Mouse (Mus musculus) embryonic facial prominence, embryonic 15.5 days (tissue): ENCODE data around the gene Rps26. TPM values are rescaled to one million over a fixed set of nuclear protein-coding genes. Genes with fewer than 3 reads are reported as not detected.
"Not testable (repeated sequence)": the region's sequence is repeated elsewhere in the genome, so short reads cannot be mapped to it uniquely, and the experiment has no call there.

ENCODE experiments used
- ATAC-seq: fragments of 200-750 bp; cut with Nextera tagmentation; 2 replicates; pipeline ENCODE4 v1.8.0; 2017; ENCODE audit warnings: low read depth, moderate TSS enrichment; ENCODE audit not compliant: insufficient number of reproducible peaks, low FRiP score, low TSS enrichment
- H3K27ac ChIP-seq: fragments of 300-500 bp; sonication (generic); replicated peaks from 2 replicates; pipeline ENCODE4 v1.5.1; 2015; ENCODE audit warnings: mild to moderate bottlenecking, inconsistent platforms
- H3K27me3 ChIP-seq: fragments of 300-500 bp; sonication (generic); 2 replicates; pipeline ENCODE4 v1.6.1; 2015; ENCODE audit warnings: inconsistent platforms
- H3K36me3 ChIP-seq: fragments of 300-500 bp; sonication (generic); 2 replicates; pipeline ENCODE4 v1.6.1; 2015; ENCODE audit warnings: mild to moderate bottlenecking, inconsistent platforms
- H3K4me1 ChIP-seq: fragments of 300-500 bp; sonication (generic); 2 replicates; pipeline ENCODE4 v1.6.1; 2015; ENCODE audit warnings: inconsistent platforms
- H3K4me2 ChIP-seq: fragments of 300-500 bp; sonication (generic); replicated peaks from 2 replicates; pipeline ENCODE4 v1.6.1; 2015; ENCODE audit warnings: mild to moderate bottlenecking, inconsistent platforms
- H3K4me3 ChIP-seq: fragments of 300-500 bp; sonication (generic); replicated peaks from 2 replicates; pipeline ENCODE4 v1.5.1; 2015; ENCODE audit warnings: mild to moderate bottlenecking, inconsistent platforms
- H3K9ac ChIP-seq: fragments of 300-500 bp; sonication (generic); 2 replicates; pipeline ENCODE4 v1.6.1; 2015; ENCODE audit warnings: inconsistent platforms
- H3K9me3 ChIP-seq: fragments of 300-500 bp; sonication (generic); replicated peaks from 2 replicates; pipeline ENCODE4 v1.6.1; 2016; ENCODE audit warnings: inconsistent platforms
- WGBS: fragments of 180-500 bp; shearing (Covaris S2); methylation state at CpG from one replicate; pipeline ENCODE4 v1.1.7; 2015; 5-methylcytosine and 5-hydroxymethylcytosine counted together
- polyA plus RNA-seq: library from polyadenylated mRNA; unstranded; fragments of >200 nt; fragmentation: Nextera tagmentation; extraction: Ambion mirVana; gene quantifications from 2 replicates; pipeline ENCODE4 v1.2.1, GENCODE M21; 2015

Rps26 gene
- polyA plus RNA-seq, 1 experiment from 2014 or later, result 868 TPM

GRCm38 (mm10) chr10:128639999-128640398 lies 13.5 kb upstream of the Rps26 start:
- Histone ChIP-seq H3K27me3 (no peaks in the 10 kb centered on the region), H3K9ac (no peak overlapping the region), H3K9me3 (no peaks in the 10 kb centered on the region), H3K4me2 (no peak overlapping the region), H3K4me3 (no peak overlapping the region), H3K27ac (no peak overlapping the region), H3K36me3 (peaks cover 19% of the 10 kb centered on the region; the same call in 1 of the 2 replicates), H3K4me1 (peaks cover 10% of the 10 kb centered on the region)
- ATAC-seq, result no peak
- WGBS, result 92% methylated on average over 14 of the region's 14 CpGs

DNA sequence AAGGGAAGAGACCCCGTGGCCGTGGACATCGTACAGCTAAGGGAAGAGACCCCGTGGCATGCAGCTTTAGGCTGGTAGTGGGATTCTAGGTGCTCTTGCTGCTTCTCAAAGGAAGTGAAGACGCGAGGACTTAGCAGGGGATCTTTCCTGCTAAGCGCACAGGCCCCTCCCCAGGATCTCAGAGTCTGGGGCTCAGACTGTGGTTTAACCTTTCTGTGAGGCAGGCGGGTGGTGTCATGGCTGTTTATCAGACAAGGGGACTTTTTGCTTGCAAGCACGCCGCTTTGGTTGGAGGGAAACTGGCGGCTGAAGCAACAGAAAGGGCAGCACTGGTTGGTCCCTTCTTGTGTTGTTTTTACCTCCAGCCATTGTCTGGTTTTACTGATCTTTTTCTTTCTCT lies 10.5 kb upstream of the Rps26 start:
- 20% methylated on average over 11 of the region's 11 CpGs for WGBS
- no peak for ATAC-seq
- Histone ChIP-seq H3K27ac (no peak overlapping the region), H3K9ac (no peak overlapping the region), H3K36me3 (peaks cover 29% of the 10 kb centered on the region), H3K27me3 (no peaks in the 10 kb centered on the region), H3K4me2 (no peak overlapping the region), H3K4me3 (no peak overlapping the region), H3K9me3 (no peaks in the 10 kb centered on the region), H3K4me1 (0 out of 2 replicates have a peak, but pooled peaks cover 2% of the 10 kb centered on the region)

DNA sequence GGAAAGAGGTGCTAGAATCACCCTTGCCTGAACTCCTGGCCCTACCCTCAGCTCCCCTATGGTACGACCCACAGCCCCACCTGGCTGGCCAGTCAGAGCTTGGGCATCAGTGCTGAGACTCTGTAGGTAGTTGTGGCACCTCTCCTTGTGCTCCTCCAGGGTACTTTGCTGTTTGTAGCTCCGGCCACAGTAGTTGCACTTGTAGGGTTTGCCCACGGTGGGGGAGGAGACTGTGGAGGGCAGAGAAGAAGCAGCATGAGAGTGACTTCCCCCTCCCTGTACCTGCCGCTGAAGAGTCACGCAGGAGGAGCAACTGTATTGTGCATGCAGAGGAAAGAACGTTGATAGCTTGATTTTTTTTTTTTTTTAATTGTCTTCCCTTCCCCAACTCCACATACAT lies 10.0 kb upstream of the Rps26 start:
- H3K36me3 ChIP-seq, result peaks cover 28% of the 10 kb centered on the region
- H3K27me3 ChIP-seq, result no peaks in the 10 kb centered on the region
- H3K27ac ChIP-seq, result no peak overlapping the region
- H3K9me3 ChIP-seq, result no peaks in the 10 kb centered on the region
- WGBS, result 52% methylated on average over 6 of the region's 6 CpGs
- no peak overlapping the region for H3K9ac ChIP-seq
- no peak for ATAC-seq
- no peak overlapping the region for H3K4me2 ChIP-seq
- no peak overlapping the region for H3K4me3 ChIP-seq
- no peaks in the 10 kb centered on the region for H3K4me1 ChIP-seq

DNA sequence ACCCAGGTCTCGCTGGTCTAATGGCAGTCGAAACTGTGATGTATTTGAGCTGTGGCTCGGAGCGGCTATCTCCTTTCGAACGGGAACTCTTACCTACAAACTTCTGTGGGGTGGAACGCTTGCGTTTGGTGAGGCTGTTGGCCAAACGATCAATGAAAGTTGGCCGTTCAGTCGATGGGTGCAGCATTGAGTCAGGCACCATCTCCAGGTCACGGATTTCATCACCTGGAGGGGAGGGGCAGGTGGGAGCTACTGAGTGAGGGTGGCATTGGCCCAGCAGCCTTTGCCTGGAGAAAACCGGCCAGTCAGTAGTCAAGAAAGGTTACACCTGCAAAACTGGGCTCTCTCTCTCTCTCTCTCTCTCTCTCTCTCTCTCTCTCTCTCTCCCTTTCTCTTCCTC lies 9.2 kb upstream of the Rps26 start:
- Histone ChIP-seq H3K27ac (no peak overlapping the region), H3K36me3 (peaks cover 21% of the 10 kb centered on the region), H3K9ac (no peak overlapping the region), H3K4me2 (no peak overlapping the region), H3K4me1 (no peaks in the 10 kb centered on the region), H3K27me3 (no peaks in the 10 kb centered on the region), H3K4me3 (no peak overlapping the region), H3K9me3 (no peaks in the 10 kb centered on the region)
- no peak for ATAC-seq
- 94% methylated on average over 13 of the region's 13 CpGs for WGBS

DNA sequence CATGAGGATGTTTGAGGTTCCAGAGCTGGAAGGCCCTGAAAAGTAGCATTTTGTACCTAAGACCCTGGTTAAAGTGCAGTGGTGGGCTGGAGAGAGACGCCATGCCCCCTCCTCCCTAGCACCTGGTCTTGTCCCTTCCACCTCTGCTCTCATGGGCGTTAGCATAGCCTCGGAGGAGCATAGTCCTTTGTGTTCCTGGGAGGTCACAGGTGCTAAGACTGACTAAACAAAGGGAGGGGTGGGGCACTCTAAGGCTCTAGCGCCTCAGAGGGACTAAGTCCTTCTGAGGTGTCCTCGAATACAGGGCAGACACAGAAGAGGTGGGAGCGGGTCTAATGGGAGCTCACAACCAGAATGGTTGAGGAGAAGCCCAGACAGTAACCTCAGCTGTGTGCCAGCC lies 5.0 kb upstream of the Rps26 start:
- no peaks in the 10 kb centered on the region for H3K4me1 ChIP-seq
- no peak for ATAC-seq
- no peaks in the 10 kb centered on the region for H3K27me3 ChIP-seq
- H3K36me3 ChIP-seq, result peaks cover 21% of the 10 kb centered on the region
- H3K27ac ChIP-seq, result no peak overlapping the region
- no peak overlapping the region for H3K4me2 ChIP-seq
- H3K9ac ChIP-seq, result no peak overlapping the region
- H3K9me3 ChIP-seq, result no peaks in the 10 kb centered on the region
- WGBS, result 23% methylated on average over 6 of the region's 6 CpGs
- no peak overlapping the region for H3K4me3 ChIP-seq

DNA sequence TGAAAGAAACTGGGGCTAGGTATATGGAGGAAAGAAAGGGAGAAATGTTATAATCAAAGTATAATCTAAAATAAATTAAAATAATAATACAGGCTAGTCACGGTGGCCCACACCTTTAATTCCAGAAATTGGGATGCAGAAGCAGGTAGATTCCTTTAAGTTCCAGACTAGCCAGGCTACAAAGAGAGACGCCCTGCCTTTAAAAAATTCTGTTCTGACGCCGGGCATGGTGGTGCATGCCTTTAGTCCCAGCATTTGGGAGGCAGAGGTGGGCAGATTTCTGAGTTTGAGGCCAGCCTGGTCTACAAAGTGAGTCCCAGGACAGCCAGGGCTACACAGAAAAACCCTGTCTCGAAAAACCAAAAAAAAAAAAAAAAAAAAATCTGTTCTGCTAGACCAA lies 3.8 kb upstream of the Rps26 start:
- not testable (repeated sequence) for H3K4me1 ChIP-seq, H3K4me3 ChIP-seq, ATAC-seq, H3K27me3 ChIP-seq, H3K9me3 ChIP-seq, H3K27ac ChIP-seq, H3K9ac ChIP-seq, H3K4me2 ChIP-seq
- WGBS, result 69% methylated on average over 5 of the region's 5 CpGs
- H3K36me3 ChIP-seq, result peaks cover 16% of the 10 kb centered on the region

DNA sequence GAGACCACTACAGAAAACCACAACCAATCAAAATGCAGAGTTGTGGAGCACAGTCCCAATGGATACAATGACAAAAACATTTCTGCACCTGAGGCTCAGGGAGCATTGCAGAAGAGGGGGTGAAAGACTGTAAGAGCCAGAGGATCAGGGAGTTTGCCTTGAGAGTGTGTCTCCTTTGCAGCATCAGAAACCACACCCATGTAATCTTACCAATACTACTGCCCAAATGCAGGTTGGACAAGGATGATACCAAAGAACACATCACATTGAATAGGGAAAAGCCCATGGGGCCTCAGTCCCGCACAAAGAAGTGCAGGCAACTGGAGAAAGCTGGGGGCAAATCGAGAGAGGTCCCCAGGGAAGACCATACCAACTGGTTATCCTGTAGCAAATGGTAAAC lies 3.2 kb upstream of the Rps26 start:
- Histone ChIP-seq H3K9me3 (no peaks in the 10 kb centered on the region), H3K4me2 (no peak overlapping the region), H3K36me3 (peaks cover 14% of the 10 kb centered on the region), H3K27ac (no peak overlapping the region), H3K4me1 (peaks cover 7% of the 10 kb centered on the region), H3K9ac (no peak overlapping the region), H3K4me3 (no peak overlapping the region), H3K27me3 (no peaks in the 10 kb centered on the region)
- ATAC-seq, result no peak
- WGBS, result 74% methylated on average over 2 of the region's 2 CpGs

DNA sequence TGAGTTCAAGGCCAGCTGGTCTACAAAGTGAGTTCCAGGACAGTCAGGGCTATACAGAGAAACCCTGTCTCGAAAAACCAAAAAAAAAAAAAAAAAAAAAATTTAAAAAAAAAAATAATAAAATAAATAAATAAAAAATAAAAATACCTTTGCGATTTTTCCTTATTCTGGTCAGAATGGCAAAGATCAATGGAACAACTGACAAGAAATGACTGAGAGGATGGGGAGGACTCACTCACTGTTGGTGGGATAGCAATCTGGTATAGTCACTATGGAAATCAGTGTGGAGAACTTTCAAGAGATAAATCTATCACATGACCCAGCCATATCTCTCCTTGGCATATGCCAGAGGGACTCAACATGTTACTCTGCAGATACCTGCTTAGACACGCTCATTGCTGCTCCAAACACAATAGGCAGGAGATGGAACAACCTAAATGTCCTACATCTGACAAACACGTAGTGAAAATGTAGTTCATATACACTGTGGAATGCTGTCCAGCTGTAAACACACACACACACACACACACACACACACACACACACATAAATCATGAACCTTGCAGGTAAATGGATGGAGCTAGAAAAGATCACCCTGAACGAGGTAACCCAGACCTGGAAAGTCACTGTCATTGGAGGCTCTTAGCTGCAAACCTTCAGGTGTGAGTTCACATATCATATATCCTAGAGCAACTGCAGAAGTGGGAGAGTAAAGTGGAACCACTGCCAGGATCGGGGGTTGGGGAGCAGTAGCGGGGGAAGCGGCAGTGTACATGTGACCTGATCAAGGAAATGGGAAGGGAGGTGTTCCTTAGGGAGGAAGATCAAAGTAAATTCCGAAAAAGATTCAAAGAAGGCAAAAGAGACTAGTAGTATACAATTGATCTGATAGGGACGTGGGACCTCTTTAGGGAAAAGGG lies 1.1 kb upstream of the Rps26 start:
- Histone ChIP-seq H3K9me3 (no peaks in the 10 kb centered on the region), H3K4me2 (no peak overlapping the region), H3K27me3 (no peaks in the 10 kb centered on the region), H3K4me1 (peaks cover 7% of the 10 kb centered on the region), H3K36me3 (peaks cover 23% of the 10 kb centered on the region), H3K27ac (no peak overlapping the region), H3K9ac (no peak overlapping the region), H3K4me3 (no peak overlapping the region)
- ATAC-seq, result no peak
- WGBS, result 73% methylated on average over 10 of the region's 10 CpGs

DNA sequence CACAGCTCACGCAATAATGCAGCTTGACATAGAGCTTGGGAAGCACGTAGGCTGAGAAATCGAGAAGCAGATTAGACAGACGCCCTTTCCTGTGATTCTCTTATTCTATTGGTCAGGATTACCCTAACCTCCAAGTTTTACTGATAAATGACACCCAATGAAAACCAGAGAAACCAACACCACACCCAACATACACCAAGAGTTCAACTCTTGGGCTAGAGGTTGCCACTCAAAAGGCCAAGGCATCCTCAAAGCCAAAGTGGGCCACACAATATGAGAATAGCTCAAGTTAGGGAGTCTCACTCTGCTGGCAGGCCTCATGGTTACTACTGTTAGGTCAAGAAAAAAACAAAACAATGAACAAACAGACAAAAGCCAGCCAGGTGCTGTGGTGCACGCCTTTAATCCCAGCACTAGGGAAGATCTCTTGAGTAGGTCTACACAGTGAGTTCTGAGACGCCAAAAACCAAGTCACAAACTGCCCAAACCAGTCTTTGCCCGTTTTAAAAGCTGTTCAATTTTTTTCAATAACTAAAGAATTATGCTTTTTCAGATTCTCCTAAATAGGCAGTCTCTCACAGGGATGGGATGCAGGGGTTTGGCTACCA lies 1.2 kb downstream of the Rps26 start:
- Histone ChIP-seq H3K27ac (peak overlapping the region; percentile 79), H3K4me1 (peaks cover 7% of the 10 kb centered on the region), H3K9ac (peak overlapping the region; percentile 98), H3K4me3 (peak overlapping the region; percentile 95), H3K27me3 (no peaks in the 10 kb centered on the region), H3K9me3 (no peaks in the 10 kb centered on the region), H3K36me3 (peaks cover 24% of the 10 kb centered on the region), H3K4me2 (peak overlapping the region; percentile 78)
- ATAC-seq, result no peak
- 40% methylated on average over 7 of the region's 7 CpGs for WGBS

DNA sequence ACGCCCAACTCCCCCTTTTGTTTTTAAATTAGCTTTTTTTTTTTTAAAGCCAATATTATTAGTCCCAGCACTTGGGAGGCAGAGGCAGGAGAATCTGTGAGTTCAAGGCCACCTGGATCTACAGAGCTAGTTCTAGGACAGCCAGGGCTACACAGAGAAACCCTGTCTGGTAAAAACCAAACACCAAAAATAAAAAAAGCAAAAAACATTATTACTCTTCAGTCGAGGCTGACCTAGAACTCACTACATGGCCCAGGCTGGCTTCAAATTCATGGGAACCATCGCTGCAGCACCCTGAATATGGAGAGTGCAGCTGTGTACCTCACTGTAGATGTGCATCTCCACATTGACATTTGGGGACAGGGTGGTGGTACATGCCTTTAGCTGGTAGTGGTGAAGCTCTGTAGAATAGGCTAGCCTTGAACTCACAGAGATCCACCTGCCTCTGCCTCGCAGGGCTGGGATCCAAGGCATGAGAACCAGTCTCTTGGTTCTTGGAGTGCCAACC lies 3.4 kb downstream of the Rps26 start:
- H3K4me1 ChIP-seq, H3K9me3 ChIP-seq: not testable (repeated sequence)
- WGBS, result 79% methylated on average over 4 of the region's 4 CpGs

DNA sequence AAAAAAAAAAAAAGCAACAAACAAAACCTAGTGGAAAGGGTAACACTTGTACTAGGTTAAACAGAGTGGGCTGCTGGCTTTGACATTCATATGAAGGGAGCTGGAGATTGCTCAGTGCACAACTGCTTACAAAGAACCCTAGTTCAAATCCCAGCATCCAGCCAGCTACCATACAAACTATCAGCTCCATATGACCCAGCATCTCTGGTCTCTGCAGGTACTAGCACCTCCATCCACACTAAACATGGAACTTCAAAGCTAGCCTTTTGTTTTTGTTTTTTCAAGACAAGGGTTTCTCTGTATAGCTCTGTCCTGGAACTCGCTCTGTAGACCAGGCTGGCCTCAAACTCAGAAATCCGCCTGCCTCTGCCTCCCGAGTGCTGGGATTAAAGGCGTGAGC lies 3.8 kb downstream of the Rps26 start:
- no peak overlapping the region for H3K9ac ChIP-seq
- H3K27ac ChIP-seq, result no peak overlapping the region
- no peaks in the 10 kb centered on the region for H3K27me3 ChIP-seq
- 83% methylated on average over 4 of the region's 4 CpGs for WGBS
- H3K4me1 ChIP-seq, result peaks cover 7% of the 10 kb centered on the region
- no peak for ATAC-seq
- H3K36me3 ChIP-seq, result peaks cover 24% of the 10 kb centered on the region
- no peak overlapping the region for H3K4me2 ChIP-seq
- H3K9me3 ChIP-seq, result no peaks in the 10 kb centered on the region
- no peak overlapping the region for H3K4me3 ChIP-seq

More for the DNA sequence above, 3.4 kb downstream of the Rps26 start:
- not testable (repeated sequence) for H3K27me3 ChIP-seq, ATAC-seq, H3K9ac ChIP-seq, H3K4me2 ChIP-seq, H3K27ac ChIP-seq, H3K4me3 ChIP-seq
- H3K36me3 ChIP-seq, result peaks cover 24% of the 10 kb centered on the region
